Mouse (Mus musculus): Measurements from ENCODE around the gene Cnga3. TPM values are rescaled to one million over a fixed set of nuclear protein-coding genes. Genes with fewer than 3 reads are reported as not detected.

Cnga3 gene
- polyA plus RNA-seq, 1 experiment from 2014 or later: 0.42 TPM

GRCm38 (mm10) chr1:37250643-37251310, 36.5 kb downstream of the Cnga3 start:
- H3K4me2 ChIP-seq (replicated peaks; ENCODE audit: low read depth): no peak overlapping the region
- H3K4me3 ChIP-seq (ENCODE audit: low read depth, low read length): no peak overlapping the region
- no peaks in the 10 kb centered on the region for H3K27me3 ChIP-seq (replicated peaks; ENCODE audit: control insufficient read depth, insufficient read depth, low read length)
- H3K36me3 ChIP-seq (ENCODE audit: control insufficient read depth, insufficient read depth): no peaks in the 10 kb centered on the region
- WGBS: 39% methylated on average over 5 of the region's 5 CpGs
- H3K9me3 ChIP-seq (ENCODE audit: control insufficient read depth): no peaks in the 10 kb centered on the region
- no peaks in the 10 kb centered on the region for H3K4me1 ChIP-seq (replicated peaks; ENCODE audit: control insufficient read depth, insufficient read depth, low read length)
- no peak overlapping the region for H3K27ac ChIP-seq (ENCODE audit: low read depth, low read length)
- no peak overlapping the region for H3K9ac ChIP-seq (ENCODE audit: low read depth, low read length)
- no peak for ATAC-seq
- TF ChIP-seq CTCF (IDR thresholded peaks at IDR 0.05; ENCODE audit: low read depth): peak; percentile 90

- ATAC-seq: no peak
- no peaks in the 10 kb centered on the region for H3K27me3 ChIP-seq (replicated peaks; ENCODE audit: control insufficient read depth, insufficient read depth, low read length)
- no peaks in the 10 kb centered on the region for H3K36me3 ChIP-seq (ENCODE audit: control insufficient read depth, insufficient read depth)
- no peaks in the 10 kb centered on the region for H3K4me1 ChIP-seq (replicated peaks; ENCODE audit: control insufficient read depth, insufficient read depth, low read length)
- H3K27ac ChIP-seq (ENCODE audit: low read depth, low read length): no peak overlapping the region
- H3K4me2 ChIP-seq (replicated peaks; ENCODE audit: low read depth): no peak overlapping the region
- peak; percentile 31 for TF ChIP-seq CTCF (IDR thresholded peaks at IDR 0.05; ENCODE audit: low read depth)
- H3K4me3 ChIP-seq (ENCODE audit: low read depth, low read length): no peak overlapping the region
- H3K9me3 ChIP-seq (ENCODE audit: control insufficient read depth): no peaks in the 10 kb centered on the region
- H3K9ac ChIP-seq (ENCODE audit: low read depth, low read length): no peak overlapping the region
- 91% methylated on average over 2 of the region's 2 CpGs for WGBS
These were observed 44.2 kb downstream of the Cnga3 start for GRCm38 (mm10) chr1:37258443-37258842.

GRCm38 (mm10) chr1:37272464-37272863, 58.2 kb downstream of the Cnga3 start:
- 3% methylated on average over 7 of the region's 7 CpGs for WGBS
- H3K27ac ChIP-seq (ENCODE audit: low read depth, low read length): no peak overlapping the region
- H3K9ac ChIP-seq (ENCODE audit: low read depth, low read length): no peak overlapping the region; the same call in 1 of the 2 replicates
- no peak overlapping the region for H3K4me3 ChIP-seq (ENCODE audit: low read depth, low read length)
- peak; percentile 33; the same call in 1 of the 2 replicates for ATAC-seq
- no peaks in the 10 kb centered on the region for H3K4me1 ChIP-seq (replicated peaks; ENCODE audit: control insufficient read depth, insufficient read depth, low read length)
- H3K9me3 ChIP-seq (ENCODE audit: control insufficient read depth): no peaks in the 10 kb centered on the region
- H3K4me2 ChIP-seq (replicated peaks; ENCODE audit: low read depth): no peak overlapping the region
- no peaks in the 10 kb centered on the region for H3K36me3 ChIP-seq (ENCODE audit: control insufficient read depth, insufficient read depth)
- no peaks in the 10 kb centered on the region for H3K27me3 ChIP-seq (replicated peaks; ENCODE audit: control insufficient read depth, insufficient read depth, low read length)
- TF ChIP-seq CTCF (IDR thresholded peaks at IDR 0.05; ENCODE audit: low read depth): peak; percentile 99

- 69% methylated on average over 7 of the region's 7 CpGs for WGBS
- Histone ChIP-seq H3K9me3 (ENCODE audit: control insufficient read depth) (no peaks in the 10 kb centered on the region), H3K4me3 (ENCODE audit: low read depth, low read length) (no peak overlapping the region), H3K9ac (ENCODE audit: low read depth, low read length) (no peak overlapping the region), H3K4me1 (replicated peaks; ENCODE audit: control insufficient read depth, insufficient read depth, low read length) (no peaks in the 10 kb centered on the region), H3K27me3 (replicated peaks; ENCODE audit: control insufficient read depth, insufficient read depth, low read length) (no peaks in the 10 kb centered on the region), H3K4me2 (replicated peaks; ENCODE audit: low read depth) (no peak overlapping the region), H3K27ac (ENCODE audit: low read depth, low read length) (no peak overlapping the region), H3K36me3 (ENCODE audit: control insufficient read depth, insufficient read depth) (no peaks in the 10 kb centered on the region)
- no peak for TF ChIP-seq CTCF (IDR thresholded peaks at IDR 0.05; ENCODE audit: low read depth)
- ATAC-seq: no peak
These were observed 72.3 kb downstream of the Cnga3 start for GRCm38 (mm10) chr1:37286556-37286955.

GRCm38 (mm10) chr1:37287748-37288147, 73.5 kb downstream of the Cnga3 start:
- Histone ChIP-seq H3K36me3 (ENCODE audit: control insufficient read depth, insufficient read depth) (no peaks in the 10 kb centered on the region), H3K27me3 (replicated peaks; ENCODE audit: control insufficient read depth, insufficient read depth, low read length) (no peaks in the 10 kb centered on the region), H3K4me2 (replicated peaks; ENCODE audit: low read depth) (no peak overlapping the region), H3K9ac (ENCODE audit: low read depth, low read length) (no peak overlapping the region), H3K4me3 (ENCODE audit: low read depth, low read length) (no peak overlapping the region), H3K9me3 (ENCODE audit: control insufficient read depth) (no peaks in the 10 kb centered on the region), H3K4me1 (replicated peaks; ENCODE audit: control insufficient read depth, insufficient read depth, low read length) (no peaks in the 10 kb centered on the region), H3K27ac (ENCODE audit: low read depth, low read length) (no peak overlapping the region)
- TF ChIP-seq CTCF (IDR thresholded peaks at IDR 0.05; ENCODE audit: low read depth): no peak
- WGBS: 70% methylated on average over 1 of the region's 1 CpGs
- no peak for ATAC-seq

GRCm38 (mm10) chr1:37288181-37288935, 74.1 kb downstream of the Cnga3 start:
- H3K27ac ChIP-seq (ENCODE audit: low read depth, low read length): no peak overlapping the region
- H3K4me1 ChIP-seq (replicated peaks; ENCODE audit: control insufficient read depth, insufficient read depth, low read length): no peaks in the 10 kb centered on the region
- WGBS: 65% methylated on average over 11 of the region's 11 CpGs
- no peaks in the 10 kb centered on the region for H3K36me3 ChIP-seq (ENCODE audit: control insufficient read depth, insufficient read depth)
- no peaks in the 10 kb centered on the region for H3K9me3 ChIP-seq (ENCODE audit: control insufficient read depth)
- no peak for ATAC-seq
- no peak overlapping the region for H3K9ac ChIP-seq (ENCODE audit: low read depth, low read length)
- no peak overlapping the region for H3K4me2 ChIP-seq (replicated peaks; ENCODE audit: low read depth)
- no peak overlapping the region for H3K4me3 ChIP-seq (ENCODE audit: low read depth, low read length)
- no peak for TF ChIP-seq CTCF (IDR thresholded peaks at IDR 0.05; ENCODE audit: low read depth)
- H3K27me3 ChIP-seq (replicated peaks; ENCODE audit: control insufficient read depth, insufficient read depth, low read length): no peaks in the 10 kb centered on the region
